Comparison of ENCODE assay signal across 9 mouse cellular contexts in the genomic region with DNA sequence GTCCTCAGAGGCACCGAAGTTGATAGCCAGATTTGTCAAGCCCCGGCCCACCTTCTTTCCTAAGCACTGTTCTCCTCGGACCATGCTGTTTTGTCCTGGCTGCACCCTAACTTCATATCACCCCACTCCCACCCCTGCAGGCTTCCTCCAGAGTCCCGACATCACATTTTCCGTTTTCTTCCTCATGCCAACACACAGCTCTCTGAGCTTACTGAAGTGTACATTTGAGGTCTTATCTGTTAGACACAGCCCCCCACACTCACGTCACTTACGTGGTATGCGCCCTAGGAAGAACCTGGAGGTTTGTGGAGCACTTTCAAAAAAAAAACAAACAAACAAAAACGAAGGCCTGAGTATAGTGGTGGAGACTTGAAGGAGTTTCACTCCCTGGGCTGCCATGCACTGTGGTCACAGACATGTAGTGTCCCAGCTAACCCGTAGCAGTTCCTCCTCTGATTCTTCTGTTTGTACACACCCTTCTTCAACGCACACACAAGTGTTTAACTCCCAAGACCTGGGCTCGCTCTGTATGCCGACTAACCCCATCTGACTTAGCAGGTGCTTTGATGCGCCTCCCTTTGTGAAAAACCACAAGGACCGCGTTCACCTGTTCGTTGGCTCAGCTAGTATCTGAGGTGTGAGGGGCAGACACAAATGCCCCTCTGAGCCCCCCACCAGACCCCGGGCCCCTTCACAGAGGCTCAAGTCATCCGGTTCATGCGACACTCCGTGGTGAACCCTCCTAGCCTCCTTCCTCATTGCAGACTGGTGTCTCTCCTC. TPM values are rescaled to one million over a fixed set of nuclear protein-coding genes. Genes with fewer than 3 reads are reported as not detected.
DNase-seq lines count a peak whose midpoint lies in the region; ATAC-seq and TF ChIP-seq lines count a peak whose summit lies in the region.
"Had no signal": no experiment of that assay in that cellular context is flagged by ENCODE, and none has a peak within 500 bp of the region (broad histone marks: within the 10 kb centered on the region; RNA-seq: fewer than 3 reads in every experiment).

No protein-coding gene starts in this region.

- TF ChIP-seq POLR2A in ES-Bruce4 (IDR thresholded peaks at IDR 0.05; ENCODE audit: insufficient read depth, low read length) = no peak

- no peak for TF ChIP-seq EP300 in ES-Bruce4 (IDR thresholded peaks at IDR 0.05; ENCODE audit: insufficient read depth, low read depth, low read length)

- H3K27ac ChIP-seq in heart, embryonic 14.5 days (replicated peaks in 1 of 2; ENCODE audit: control insufficient read depth in 1 of 2, insufficient read depth in 1 of 2, low read depth in 2 of 2, low read length in 2 of 2) = peak overlapping the region; percentile 47 to 58
- H3K27ac ChIP-seq in ES-Bruce4 (ENCODE audit: insufficient read depth, low read length) = no peak overlapping the region
- peak overlapping the region; percentile 16; the same call in 1 of the 2 replicates for H3K27ac ChIP-seq in embryonic facial prominence, embryonic 10.5 days (replicated peaks)

- no peaks in the 10 kb centered on the region for H3K27me3 ChIP-seq in heart, embryonic 14.5 days (ENCODE audit: control insufficient read depth, insufficient read depth, low read length)
- no peaks in the 10 kb centered on the region for H3K27me3 ChIP-seq in ES-Bruce4 (ENCODE audit: control insufficient read depth, insufficient read depth, low read length, poor library complexity, severe bottlenecking)
- H3K27me3 ChIP-seq in embryonic facial prominence, embryonic 10.5 days (replicated peaks; ENCODE audit: low read depth, poor library complexity, severe bottlenecking) = no peaks in the 10 kb centered on the region

- H3K4me1 ChIP-seq in heart, embryonic 14.5 days (ENCODE audit: control insufficient read depth in 2 of 2, insufficient read depth in 2 of 2, low read length in 2 of 2) = peaks cover 69 to 85% of the 10 kb centered on the region in 2 experiments
- H3K4me1 ChIP-seq in ES-Bruce4 (ENCODE audit: control insufficient read depth, insufficient read depth, low read length) = peaks cover 33% of the 10 kb centered on the region
- H3K4me1 ChIP-seq in embryonic facial prominence, embryonic 10.5 days = peaks cover 97% of the 10 kb centered on the region

- H3K4me2 ChIP-seq in heart, embryonic 14.5 days (ENCODE audit: low read length) = no peak overlapping the region

- no peak for DNase-seq in heart, adult 18-20 months
- no peak for DNase-seq in embryonic facial prominence, embryonic 10.5 days (ENCODE audit: low spot score)
- no peak for DNase-seq in liver
- no peak for DNase-seq in spleen, adult 12 weeks (ENCODE audit: low spot score)
- DNase-seq: cerebellum, postnatal 10 days; spleen, adult 18-20 months had no signal

- ATAC-seq in heart, embryonic 14.5 days (ENCODE audit: insufficient number of reproducible peaks, insufficient read depth, low FRiP score, low read depth) = no peak
- peak; percentile 51 for ATAC-seq in megakaryocyte progenitor cell, adult 5-6 weeks (replicated peaks; ENCODE audit: poor library complexity)

- no peak overlapping the region for H3K9ac ChIP-seq in heart, embryonic 14.5 days (ENCODE audit: low read length)
- 0 out of 2 replicates have a peak overlapping the region, but pooled peaks have one; percentile 5 for H3K9ac ChIP-seq in ES-Bruce4 (ENCODE audit: low read depth, poor library complexity, severe bottlenecking)

- H3K36me3 ChIP-seq in heart, embryonic 14.5 days (ENCODE audit: control insufficient read depth, insufficient read depth, low read length) = no peaks in the 10 kb centered on the region
- H3K36me3 ChIP-seq in ES-Bruce4 (ENCODE audit: control insufficient read depth, insufficient read depth, low read length, poor library complexity, severe bottlenecking) = no peaks in the 10 kb centered on the region
- no peaks in the 10 kb centered on the region; the same call in 1 of the 2 replicates for H3K36me3 ChIP-seq in embryonic facial prominence, embryonic 10.5 days (replicated peaks)

- no peak overlapping the region for H3K4me3 ChIP-seq in heart, embryonic 14.5 days (ENCODE audit: control insufficient read depth in 1 of 2, insufficient read depth in 1 of 2, low read depth in 1 of 2, low read length in 2 of 2)
- no peak overlapping the region for H3K4me3 ChIP-seq in ES-Bruce4 (ENCODE audit: low read depth, low read length)
- H3K4me3 ChIP-seq in embryonic facial prominence, embryonic 10.5 days = no peak overlapping the region

- 51% methylated on average over 21 of the region's 21 CpGs for WGBS in heart, embryonic 14.5 days
- 81% methylated on average over 21 of the region's 21 CpGs for WGBS in embryonic facial prominence, embryonic 10.5 days

- H3K9me3 ChIP-seq in heart, embryonic 14.5 days (ENCODE audit: control insufficient read depth, low read length) = no peaks in the 10 kb centered on the region
- no peaks in the 10 kb centered on the region for H3K9me3 ChIP-seq in ES-Bruce4 (replicated peaks; ENCODE audit: control insufficient read depth, insufficient read depth, low read length, poor library complexity, severe bottlenecking)
- H3K9me3 ChIP-seq in embryonic facial prominence, embryonic 10.5 days = no peaks in the 10 kb centered on the region

- no peak for TF ChIP-seq CTCF in ES-Bruce4 (IDR thresholded peaks at IDR 0.05; ENCODE audit: low read depth, low read length)

RNA-seq across cellular contexts. Expression of gene Sh3bp4, which starts 19.8 kb away (rescaled TPM):
- 17.2 and 19.2 TPM in 2 replicates for polyA plus RNA-seq in heart, embryonic 14.5 days (2014; fragmentation: Nextera tagmentation; extraction: Ambion mirVana)
- total RNA-seq in heart, adult 18-20 months (2021) = 10 to 100 TPM; 11.2 TPM
- 32.1 and 37.6 TPM in 2 replicates for polyA plus RNA-seq in ES-Bruce4 (2011; ENCODE audit: insufficient read depth, insufficient read length, low read depth, missing spikeins)
- 25.1 and 26.5 TPM in 2 replicates for polyA plus RNA-seq in embryonic facial prominence, embryonic 10.5 days (2016; fragmentation: Nextera tagmentation; extraction: Ambion mirVana)
- total RNA-seq in megakaryocyte progenitor cell, adult 5-6 weeks (2015) = 0.24 and 0.27 TPM in 2 replicates
- 0.03 TPM in 1 of 2 replicates, not detected in the other for total RNA-seq in megakaryocyte progenitor cell, adult 5-6 weeks (2017)
